Mouse (Mus musculus): ENCODE results near the gene Rapgef5. TPM values are rescaled to one million over a fixed set of nuclear protein-coding genes. Genes with fewer than 3 reads are reported as not detected.

The Rapgef5 gene
- polyA plus RNA-seq, 1 experiment, result 0.01 TPM

GRCm38 (mm10) chr12:117702928-117703327 is 186.6 kb downstream of the Rapgef5 start:
- H3K36me3 ChIP-seq (ENCODE audit: control insufficient read depth), result no peaks in the 10 kb centered on the region
- TF ChIP-seq TAL1 (IDR thresholded peaks at IDR 0.05; ENCODE audit: low read length), result no peak
- no peak for TF ChIP-seq GATA1 (IDR thresholded peaks at IDR 0.05; ENCODE audit: low read length)
- H3K27me3 ChIP-seq (ENCODE audit: control insufficient read depth), result no peaks in the 10 kb centered on the region
- no peaks in the 10 kb centered on the region for H3K4me1 ChIP-seq (ENCODE audit: control insufficient read depth)
- H3K9me3 ChIP-seq (ENCODE audit: control insufficient read depth, low read length), result no peaks in the 10 kb centered on the region
- H3K4me3 ChIP-seq (replicated peaks), result no peak overlapping the region

DNA sequence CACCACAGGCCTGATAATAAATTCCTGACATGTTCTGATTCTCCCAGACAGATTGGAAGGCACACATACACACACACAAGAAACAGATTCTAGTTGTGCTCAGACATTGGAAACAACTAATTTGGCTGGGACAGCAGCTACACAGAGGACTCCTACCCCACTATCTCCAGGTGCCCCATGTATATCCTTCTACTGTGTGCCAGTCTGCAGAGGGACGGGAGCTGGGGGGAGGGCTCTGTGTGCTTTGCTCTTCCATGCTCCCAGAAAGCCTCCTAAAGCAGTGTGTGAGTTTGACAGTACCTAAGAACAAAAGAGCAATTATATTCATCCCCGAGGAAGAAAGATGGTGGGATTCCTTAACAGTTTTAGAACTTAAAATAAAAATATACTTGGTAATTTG is 187.1 kb downstream of the Rapgef5 start:
- H3K4me3 ChIP-seq (replicated peaks), result no peak overlapping the region
- TF ChIP-seq GATA1 (IDR thresholded peaks at IDR 0.05; ENCODE audit: low read length) (no peak), TAL1 (IDR thresholded peaks at IDR 0.05; ENCODE audit: low read length) (no peak)
- H3K4me1 ChIP-seq (ENCODE audit: control insufficient read depth), result no peaks in the 10 kb centered on the region
- no peaks in the 10 kb centered on the region for H3K36me3 ChIP-seq (ENCODE audit: control insufficient read depth)
- H3K27me3 ChIP-seq (ENCODE audit: control insufficient read depth), result no peaks in the 10 kb centered on the region
- no peaks in the 10 kb centered on the region for H3K9me3 ChIP-seq (ENCODE audit: control insufficient read depth, low read length)

DNA sequence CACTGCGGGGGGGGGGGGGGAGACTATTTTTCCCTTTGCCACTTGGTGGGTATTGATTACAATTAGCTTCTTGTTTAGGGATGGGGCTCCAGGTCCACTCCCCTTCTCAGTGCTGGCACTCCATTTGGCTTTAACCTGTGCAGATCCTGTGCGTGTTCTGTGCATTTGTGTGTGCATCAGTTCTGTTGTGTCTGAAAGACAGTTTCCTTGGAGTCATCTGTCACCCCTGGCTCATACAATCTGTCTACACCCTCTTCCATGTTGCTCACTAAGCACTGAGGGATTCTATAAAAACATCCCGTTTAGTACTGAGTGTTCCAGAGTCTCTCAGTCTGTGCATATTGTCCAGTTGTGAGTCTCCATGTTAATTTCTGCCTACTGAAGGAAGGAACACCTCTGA is 189.0 kb downstream of the Rapgef5 start:
- Histone ChIP-seq H3K9me3 (ENCODE audit: control insufficient read depth, low read length) (no peaks in the 10 kb centered on the region), H3K36me3 (ENCODE audit: control insufficient read depth) (no peaks in the 10 kb centered on the region), H3K27me3 (ENCODE audit: control insufficient read depth) (no peaks in the 10 kb centered on the region), H3K4me3 (replicated peaks) (no peak overlapping the region), H3K4me1 (ENCODE audit: control insufficient read depth) (no peaks in the 10 kb centered on the region)
- no peak for TF ChIP-seq GATA1 (IDR thresholded peaks at IDR 0.05; ENCODE audit: low read length)
- no peak for TF ChIP-seq TAL1 (IDR thresholded peaks at IDR 0.05; ENCODE audit: low read length)

GRCm38 (mm10) chr12:117709280-117709679 is 193.0 kb downstream of the Rapgef5 start:
- Histone ChIP-seq H3K4me3 (replicated peaks) (no peak overlapping the region), H3K9me3 (ENCODE audit: control insufficient read depth, low read length) (no peaks in the 10 kb centered on the region), H3K36me3 (ENCODE audit: control insufficient read depth) (no peaks in the 10 kb centered on the region), H3K4me1 (ENCODE audit: control insufficient read depth) (no peaks in the 10 kb centered on the region), H3K27me3 (ENCODE audit: control insufficient read depth) (no peaks in the 10 kb centered on the region)
- TF ChIP-seq TAL1 (IDR thresholded peaks at IDR 0.05; ENCODE audit: low read length), result no peak
- no peak for TF ChIP-seq GATA1 (IDR thresholded peaks at IDR 0.05; ENCODE audit: low read length)

GRCm38 (mm10) chr12:117712474-117712873 is 196.2 kb downstream of the Rapgef5 start:
- Histone ChIP-seq H3K36me3 (ENCODE audit: control insufficient read depth) (no peaks in the 10 kb centered on the region), H3K27me3 (ENCODE audit: control insufficient read depth) (no peaks in the 10 kb centered on the region)
- no peak for TF ChIP-seq GATA1 (IDR thresholded peaks at IDR 0.05; ENCODE audit: low read length)
- no peak for TF ChIP-seq TAL1 (IDR thresholded peaks at IDR 0.05; ENCODE audit: low read length)

GRCm38 (mm10) chr12:117713616-117714015 is 197.3 kb downstream of the Rapgef5 start:
- TF ChIP-seq GATA1 (IDR thresholded peaks at IDR 0.05; ENCODE audit: low read length) (no peak), TAL1 (IDR thresholded peaks at IDR 0.05; ENCODE audit: low read length) (no peak)
- H3K4me3 ChIP-seq (replicated peaks), result no peak overlapping the region
- no peaks in the 10 kb centered on the region for H3K36me3 ChIP-seq (ENCODE audit: control insufficient read depth)
- H3K27me3 ChIP-seq (ENCODE audit: control insufficient read depth), result no peaks in the 10 kb centered on the region
- no peaks in the 10 kb centered on the region for H3K9me3 ChIP-seq (ENCODE audit: control insufficient read depth, low read length)
- no peaks in the 10 kb centered on the region for H3K4me1 ChIP-seq (ENCODE audit: control insufficient read depth)

More at GRCm38 (mm10) chr12:117712474-117712873, 196.2 kb downstream of the Rapgef5 start:
- Histone ChIP-seq H3K4me3 (replicated peaks) (no peak overlapping the region), H3K4me1 (ENCODE audit: control insufficient read depth) (no peaks in the 10 kb centered on the region), H3K9me3 (ENCODE audit: control insufficient read depth, low read length) (no peaks in the 10 kb centered on the region)

- Histone ChIP-seq H3K4me3 (replicated peaks) (no peak overlapping the region), H3K9me3 (ENCODE audit: control insufficient read depth, low read length) (no peaks in the 10 kb centered on the region), H3K4me1 (ENCODE audit: control insufficient read depth) (no peaks in the 10 kb centered on the region), H3K36me3 (ENCODE audit: control insufficient read depth) (no peaks in the 10 kb centered on the region), H3K27me3 (ENCODE audit: control insufficient read depth) (no peaks in the 10 kb centered on the region)
- TF ChIP-seq GATA1 (IDR thresholded peaks at IDR 0.05; ENCODE audit: low read length), result no peak
- no peak for TF ChIP-seq TAL1 (IDR thresholded peaks at IDR 0.05; ENCODE audit: low read length)
These were observed 204.8 kb downstream of the Rapgef5 start for GRCm38 (mm10) chr12:117720794-117721747.

- no peak for TF ChIP-seq TAL1 (IDR thresholded peaks at IDR 0.05; ENCODE audit: low read length)
- TF ChIP-seq GATA1 (IDR thresholded peaks at IDR 0.05; ENCODE audit: low read length), result no peak
- no peaks in the 10 kb centered on the region for H3K36me3 ChIP-seq (ENCODE audit: control insufficient read depth)
- no peaks in the 10 kb centered on the region for H3K9me3 ChIP-seq (ENCODE audit: control insufficient read depth, low read length)
- H3K4me3 ChIP-seq (replicated peaks), result no peak overlapping the region
- H3K27me3 ChIP-seq (ENCODE audit: control insufficient read depth), result no peaks in the 10 kb centered on the region
- no peaks in the 10 kb centered on the region for H3K4me1 ChIP-seq (ENCODE audit: control insufficient read depth)
These were observed 205.5 kb downstream of the Rapgef5 start for GRCm38 (mm10) chr12:117721748-117722150.

DNA sequence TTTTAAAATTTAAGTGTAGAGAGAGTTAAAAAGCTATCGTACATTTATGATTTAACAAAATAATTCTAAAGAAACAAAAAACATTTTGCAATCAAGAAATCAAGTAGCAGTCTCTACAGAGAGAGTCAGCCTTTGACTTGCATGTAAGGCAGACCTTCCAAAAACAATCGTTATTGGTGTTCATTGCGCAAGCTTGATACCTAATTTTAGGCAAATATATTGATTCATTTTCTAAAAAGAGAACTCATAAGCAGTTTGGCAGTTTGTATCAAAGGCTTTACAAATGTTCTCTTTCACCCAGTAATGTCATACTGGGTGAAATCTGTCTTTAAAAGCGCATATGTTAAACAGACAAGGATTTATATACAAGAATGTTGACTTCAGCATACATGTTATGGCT is 208.7 kb downstream of the Rapgef5 start:
- TF ChIP-seq TAL1 (IDR thresholded peaks at IDR 0.05; ENCODE audit: low read length), result no peak
- no peak for TF ChIP-seq GATA1 (IDR thresholded peaks at IDR 0.05; ENCODE audit: low read length)

More for the DNA sequence above, 208.7 kb downstream of the Rapgef5 start:
- Histone ChIP-seq H3K4me1 (ENCODE audit: control insufficient read depth) (no peaks in the 10 kb centered on the region), H3K27me3 (ENCODE audit: control insufficient read depth) (no peaks in the 10 kb centered on the region), H3K4me3 (replicated peaks) (no peak overlapping the region), H3K9me3 (ENCODE audit: control insufficient read depth, low read length) (no peaks in the 10 kb centered on the region), H3K36me3 (ENCODE audit: control insufficient read depth) (no peaks in the 10 kb centered on the region)
